Mouse (Mus musculus) Muller cell, postnatal 12 days (primary cell): ENCODE measurements at regions not wholly inside any gene's neighbourhood (a gene's known extent, or its start where the extent isn't known, plus 50 kb on each side); places are given as distances from the start of the nearest gene placed in this dataset.
A peak's percentile ranks its signal among the peaks of the same experiment; 100 is the strongest.

Source experiments
- DNase-seq: peaks from one replicate; pipeline ENCODE4 v3.0.0-alpha.2; 2015; ENCODE audit errors: inconsistent ontology term

- DNase-seq, result peak; percentile 67
Observed at GRCm38 (mm10) chr13:60299076-60299475, 121.9 kb upstream of the Gas1 start.

GRCm38 (mm10) chr13:60303561-60303960 is 126.4 kb upstream of the Gas1 start:
- no peak for DNase-seq

GRCm38 (mm10) chr13:60305028-60305810 is 128.1 kb upstream of the Gas1 start:
- DNase-seq, result no peak

- no peak for DNase-seq
Observed at GRCm38 (mm10) chr13:60308062-60308801, 131.1 kb upstream of the Gas1 start.

GRCm38 (mm10) chr13:60309482-60309881 is 132.3 kb upstream of the Gas1 start:
- DNase-seq, result no peak

- DNase-seq, result no peak
Observed at GRCm38 (mm10) chr13:60309926-60310325, 132.8 kb upstream of the Gas1 start.

- peak; percentile 20 for DNase-seq
Observed at GRCm38 (mm10) chr13:60312397-60313085, 135.4 kb upstream of the Gas1 start.

GRCm38 (mm10) chr13:60318436-60319020 is 141.4 kb upstream of the Gas1 start:
- DNase-seq, result no peak

GRCm38 (mm10) chr13:60319268-60319667 is 142.1 kb upstream of the Gas1 start:
- DNase-seq, result no peak

- no peak for DNase-seq
Observed at GRCm38 (mm10) chr13:60319861-60320602, 142.9 kb upstream of the Gas1 start.

GRCm38 (mm10) chr13:60322579-60322978 is 145.4 kb upstream of the Gas1 start:
- no peak for DNase-seq

- no peak for DNase-seq
Observed at GRCm38 (mm10) chr13:60330475-60331258, 153.5 kb upstream of the Gas1 start.

- no peak for DNase-seq
Observed at GRCm38 (mm10) chr13:60336196-60336595, 159.0 kb upstream of the Gas1 start.

GRCm38 (mm10) chr13:60337383-60337782 is 160.2 kb upstream of the Gas1 start:
- DNase-seq, result peak; percentile 55

GRCm38 (mm10) chr13:60338107-60338506 is 160.9 kb upstream of the Gas1 start:
- DNase-seq, result peak; percentile 53

- DNase-seq, result no peak
Observed at GRCm38 (mm10) chr13:60340068-60340467, 162.9 kb upstream of the Gas1 start.

GRCm38 (mm10) chr13:60347881-60348280 is 170.7 kb upstream of the Gas1 start:
- peak; percentile 34 for DNase-seq

GRCm38 (mm10) chr13:60348438-60348837 is 171.3 kb upstream of the Gas1 start:
- DNase-seq, result no peak

GRCm38 (mm10) chr13:60355707-60356490 is 178.7 kb upstream of the Gas1 start:
- DNase-seq, result no peak
